Mouse (Mus musculus) heart, postnatal 0 days (tissue): Measurements from ENCODE around the gene Ankrd55.

ENCODE experiments used
- CTCF ChIP-seq: IDR thresholded peaks from 2 replicates; pipeline ENCODE4 v1.5.1; 2016; ENCODE audit warnings: antibody characterized with exemption, control low read depth, low read depth
- EP300 ChIP-seq: IDR thresholded peaks from 2 replicates; pipeline ENCODE4 v1.6.1; 2016; ENCODE audit warnings: antibody characterized with exemption, low read depth

- no peak for TF ChIP-seq CTCF
- no peak for TF ChIP-seq EP300
Measured at GRCm38 (mm10) chr13:112361575-112361974, 73.3 kb downstream of the Ankrd55 start.
